Mouse (Mus musculus): Measurements from ENCODE around the gene Mapk12.

Mapk12 gene

GRCm38 (mm10) chr15:89140659-89141252 is at the start of gene Mapk12:
Gene Mapk12 (minus strand): TSS chr15:89140703.
- POLR2A ChIA-PET, result interaction anchor here (0.5 to 2.5 kb wide), 22 partner anchors 9 to 424 kb away, joined by 3 to 16 read pairs (median 3); partner anchors contain the start of genes Mapk11 (in 3 of the 4), Tubgcp6 (in 2 of the 4), Hdac10 (in 1 of the 4) and Pim3 (in 1 of the 4)
- CTCF ChIA-PET, result interaction anchor here (0.5 to 3.1 kb wide), 9 partner anchors 12 to 374 kb away, joined by 3 to 22 read pairs (median 4); partner anchors contain the start of gene Hdac10 (in 3 of the 4)

GRCm38 (mm10) chr15:89184937-89185227 is 44.4 kb upstream of the Mapk12 start:
- ChIA-PET CTCF (interaction anchor here in 3 of 4 experiments (1.2 to 5.2 kb wide), 4 partner anchors 11 to 45 kb away, joined by 3 to 31 read pairs (median 5); partner anchors contain the start of gene Dennd6b (in 2 of the 3)), POLR2A (interaction anchor here in 2 of 4 experiments (0.7 to 2.1 kb wide), 6 partner anchors 11 to 230 kb away, joined by 3 to 8 read pairs (median 4); partner anchors contain the start of gene Dennd6b (in 1 of the 2))

DNA sequence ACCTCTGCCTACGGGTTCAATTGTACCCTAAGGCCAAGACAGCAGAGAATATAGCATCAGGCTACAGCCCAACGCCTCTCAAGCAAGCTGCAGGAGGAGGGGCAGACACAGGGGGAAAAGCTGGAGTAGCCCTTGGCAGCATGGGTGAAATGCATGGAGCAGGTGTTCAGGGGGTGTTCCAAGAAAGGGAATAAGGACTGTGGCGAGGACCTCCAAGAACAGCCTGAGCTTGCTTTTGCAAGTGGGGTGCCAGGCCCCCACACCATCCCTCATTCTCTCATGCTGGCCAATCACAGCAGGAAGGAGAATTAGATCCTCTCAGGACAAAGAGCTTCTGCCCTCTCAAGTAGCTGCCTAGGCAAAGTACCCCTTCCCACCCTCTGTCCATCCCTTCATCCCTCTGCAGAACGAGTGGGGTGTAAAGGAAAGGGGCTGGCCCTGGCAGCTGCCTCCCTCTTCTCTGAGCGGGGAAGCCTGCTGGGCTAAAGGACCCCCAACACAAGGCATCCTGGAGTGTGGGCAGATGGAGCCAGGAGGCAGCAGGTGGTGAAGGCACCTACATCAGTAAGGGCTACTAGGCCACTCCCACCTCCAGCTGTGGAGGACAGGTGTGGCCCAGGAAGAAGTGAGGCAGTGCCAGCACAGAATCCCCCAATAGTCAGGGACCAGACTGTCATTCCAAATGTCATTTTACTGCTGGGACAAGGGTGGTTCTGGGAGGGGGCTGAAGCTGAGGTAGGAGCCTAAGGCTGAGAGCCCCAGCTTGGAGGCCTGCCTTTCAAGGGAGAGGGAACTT is 43.8 kb upstream of the Mapk12 start:
- ChIA-PET POLR2A (interaction anchor here in 2 of 4 experiments (1.0 to 2.1 kb wide), 4 partner anchors 11 to 112 kb away, joined by 3 to 8 read pairs (median 6); partner anchors contain the start of gene Dennd6b (in 1 of the 2)), CTCF (interaction anchor here in 3 of 4 experiments (0.6 to 5.2 kb wide), 4 partner anchors 12 to 428 kb away, joined by 3 to 31 read pairs (median 5); partner anchors contain the start of gene Dennd6b (in 2 of the 3))

GRCm38 (mm10) chr15:89182842-89183241 is 42.3 kb upstream of the Mapk12 start:
- ChIA-PET CTCF (interaction anchor here (0.6 to 5.2 kb wide), 12 partner anchors 13 to 310 kb away, joined by 3 to 31 read pairs (median 4); partner anchors contain the start of genes Dennd6b (in 3 of the 4), Hdac10 (in 1 of the 4) and Ppp6r2 (in 1 of the 4)), POLR2A (interaction anchor here in 3 of 4 experiments (0.6 to 2.2 kb wide), 27 partner anchors 8 to 369 kb away, joined by 3 to 17 read pairs (median 4); partner anchors contain the start of genes Dennd6b (in 3 of the 3), Ppp6r2 (in 3 of the 3), Lmf2 (in 2 of the 3) and Ncaph2 (in 2 of the 3))

GRCm38 (mm10) chr15:89182328-89182741 is 41.8 kb upstream of the Mapk12 start:
- ChIA-PET POLR2A (interaction anchor here in 3 of 4 experiments (0.6 to 2.2 kb wide), 30 partner anchors 9 to 369 kb away, joined by 3 to 17 read pairs (median 4); partner anchors contain the start of genes Dennd6b (in 3 of the 3), Ppp6r2 (in 3 of the 3), Lmf2 (in 2 of the 3) and Ncaph2 (in 2 of the 3)), CTCF (interaction anchor here (0.6 to 5.2 kb wide), 14 partner anchors 13 to 310 kb away, joined by 3 to 31 read pairs (median 4); partner anchors contain the start of genes Dennd6b (in 3 of the 4), Hdac10 (in 1 of the 4) and Ppp6r2 (in 1 of the 4))

- ChIA-PET CTCF (interaction anchor here in 3 of 4 experiments (0.7 to 5.2 kb wide), 10 partner anchors 13 to 309 kb away, joined by 3 to 31 read pairs (median 4); partner anchors contain the start of genes Dennd6b (in 2 of the 3) and Hdac10 (in 1 of the 3)), POLR2A (interaction anchor here in 3 of 4 experiments (0.6 to 2.2 kb wide), 25 partner anchors 8 to 276 kb away, joined by 3 to 17 read pairs (median 5); partner anchors contain the start of genes Dennd6b (in 3 of the 3), Ppp6r2 (in 3 of the 3), Lmf2 (in 2 of the 3) and Ncaph2 (in 2 of the 3))
Measured at GRCm38 (mm10) chr15:89181561-89182270, 41.2 kb upstream of the Mapk12 start.

DNA sequence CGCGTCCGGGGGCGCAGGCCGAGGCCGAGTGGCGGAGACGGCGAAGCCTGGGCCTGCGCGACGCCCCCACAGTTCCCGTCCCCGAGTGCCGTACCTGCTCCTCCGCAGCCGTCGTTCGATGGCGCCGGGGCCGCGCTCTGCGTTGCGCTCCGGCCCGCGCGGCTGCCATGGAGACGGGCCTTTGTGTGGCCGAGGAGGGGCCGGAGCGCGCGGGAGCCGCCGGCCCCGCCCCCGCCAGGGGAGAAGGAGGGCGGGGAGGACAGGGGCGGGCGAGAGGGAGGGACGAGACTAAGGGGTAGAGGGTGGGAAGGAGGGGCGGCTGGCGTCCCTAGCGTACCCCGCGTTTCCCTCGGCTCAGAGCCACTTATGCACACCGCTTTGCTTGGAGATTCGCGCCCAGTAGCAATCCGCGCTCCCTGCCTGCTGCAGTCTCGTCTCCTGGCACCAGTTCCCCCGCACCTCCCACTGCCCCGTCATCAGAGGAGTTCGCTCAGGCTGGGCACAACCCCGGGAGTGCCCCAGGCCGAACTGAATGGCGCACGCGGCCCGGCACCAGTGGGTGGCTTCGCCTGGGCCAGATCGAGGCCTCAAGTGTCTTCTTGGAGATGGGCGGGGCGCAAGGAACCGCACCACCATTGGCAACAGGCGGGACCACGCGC is 40.2 kb upstream of the Mapk12 start, which contains the start of gene Plxnb2:
TSS of gene Plxnb2 (minus strand) at position 218 of the 659 bp plus-strand sequence.
- POLR2A ChIA-PET, result interaction anchor here in 2 of 4 experiments (1.0 to 4.6 kb wide), 6 partner anchors 11 to 474 kb away, joined by 4 to 63 read pairs (median 32); partner anchors contain the start of gene Dennd6b (in 2 of the 2)
- CTCF ChIA-PET, result interaction anchor here in 1 of 4 experiments (0.7 kb wide), 1 partner anchor 16 kb away, joined by 3 read pairs; no protein-coding TSS in a partner anchor

DNA sequence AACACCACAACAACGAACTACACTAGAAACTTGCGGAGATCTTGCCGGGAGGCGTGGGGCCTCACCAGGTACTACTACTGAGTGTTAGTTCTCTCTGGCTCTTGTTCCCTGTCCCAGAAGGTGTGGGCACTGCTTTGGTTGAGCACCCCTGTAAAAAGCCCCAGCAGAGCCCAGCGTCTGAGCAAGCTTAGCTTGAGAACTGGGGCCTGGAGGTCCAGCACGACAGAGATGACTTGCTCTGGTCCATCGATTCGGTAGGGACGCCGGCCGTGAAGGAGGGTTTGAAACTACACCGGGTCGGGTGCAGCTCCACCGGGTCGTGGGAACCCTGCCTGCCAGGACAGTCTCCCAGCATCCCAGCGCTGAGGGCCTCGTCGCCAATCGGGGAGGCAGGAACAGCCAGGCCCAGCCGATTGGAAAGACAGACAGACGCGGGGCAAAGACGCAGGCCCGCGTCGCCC is 39.6 kb upstream of the Mapk12 start:
- CTCF ChIA-PET, result interaction anchor here in 1 of 4 experiments (0.9 kb wide), 1 partner anchor 51 kb away, joined by 3 read pairs; the partner anchor contains the start of gene Hdac10
- POLR2A ChIA-PET, result interaction anchor here in 2 of 4 experiments (1.0 to 4.6 kb wide), 10 partner anchors 11 to 473 kb away, joined by 3 to 63 read pairs (median 12); partner anchors contain the start of gene Dennd6b (in 2 of the 2)

DNA sequence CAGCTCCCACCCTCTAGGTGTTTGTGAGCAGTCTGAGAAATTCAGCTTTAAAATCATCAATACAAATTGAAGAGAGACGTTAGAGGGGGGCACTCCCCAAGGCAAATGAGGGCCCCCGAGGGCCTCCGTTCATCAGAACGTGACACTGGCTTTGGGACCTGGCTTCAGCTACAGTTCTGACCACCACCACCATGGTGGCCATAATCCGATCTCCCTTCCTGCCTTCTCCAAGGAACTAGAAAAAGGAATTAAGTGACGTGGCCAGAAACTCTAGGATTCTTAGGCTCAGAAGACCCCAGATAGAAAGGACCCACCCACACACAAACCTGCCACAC is 39.1 kb upstream of the Mapk12 start:
- ChIA-PET CTCF (interaction anchor here in 2 of 4 experiments (0.9 to 1.4 kb wide), 3 partner anchors 16 to 51 kb away, joined by 3 to 6 read pairs (median 4); partner anchors contain the start of genes Dennd6b (in 1 of the 2), Hdac10 (in 1 of the 2) and Ppp6r2 (in 1 of the 2)), POLR2A (interaction anchor here in 3 of 4 experiments (0.6 to 4.6 kb wide), 21 partner anchors 9 to 473 kb away, joined by 3 to 63 read pairs (median 9); partner anchors contain the start of genes Dennd6b (in 2 of the 3), Alg12 (in 1 of the 3), Hdac10 (in 1 of the 3) and Pim3 (in 1 of the 3))

GRCm38 (mm10) chr15:89178954-89179629 is 38.6 kb upstream of the Mapk12 start:
- CTCF ChIA-PET, result interaction anchor here in 2 of 4 experiments (0.6 to 3.4 kb wide), 8 partner anchors 16 to 351 kb away, joined by 3 to 14 read pairs (median 3); partner anchors contain the start of genes Hdac10 (in 2 of the 2), Dennd6b (in 1 of the 2) and Ppp6r2 (in 1 of the 2)
- POLR2A ChIA-PET, result interaction anchor here (0.5 to 4.6 kb wide), 41 partner anchors 8 to 472 kb away, joined by 3 to 63 read pairs (median 5); partner anchors contain the start of genes Alg12 (in 2 of the 4), Dennd6b (in 2 of the 4), C730034F03Rik (in 1 of the 4) and Chkb (in 1 of the 4)

- POLR2A ChIA-PET, result interaction anchor here in 3 of 4 experiments (0.7 to 4.6 kb wide), 54 partner anchors 8 to 471 kb away, joined by 3 to 63 read pairs (median 5); partner anchors contain the start of genes Dennd6b (in 3 of the 3), C730034F03Rik (in 2 of the 3), Chkb (in 2 of the 3) and Gm44502 (in 2 of the 3)
- CTCF ChIA-PET, result interaction anchor here in 2 of 4 experiments (0.6 to 3.4 kb wide), 9 partner anchors 9 to 350 kb away, joined by 3 to 14 read pairs (median 3); partner anchors contain the start of genes Dennd6b (in 2 of the 2), Hdac10 (in 1 of the 2) and Ppp6r2 (in 1 of the 2)
Measured at GRCm38 (mm10) chr15:89178260-89178860, 37.9 kb upstream of the Mapk12 start.

GRCm38 (mm10) chr15:89177576-89178259 is 37.2 kb upstream of the Mapk12 start:
- POLR2A ChIA-PET, result interaction anchor here in 3 of 4 experiments (0.7 to 4.6 kb wide), 60 partner anchors 8 to 486 kb away, joined by 3 to 63 read pairs (median 5); partner anchors contain the start of genes Dennd6b (in 3 of the 3), C730034F03Rik (in 2 of the 3), Chkb (in 2 of the 3) and Gm44502 (in 2 of the 3)

GRCm38 (mm10) chr15:89177121-89177520 is 36.6 kb upstream of the Mapk12 start:
- POLR2A ChIA-PET, result interaction anchor here in 3 of 4 experiments (0.7 to 4.6 kb wide), 47 partner anchors 8 to 486 kb away, joined by 3 to 63 read pairs (median 6); partner anchors contain the start of genes Dennd6b (in 3 of the 3), Hdac10 (in 2 of the 3), Mapk11 (in 2 of the 3) and Pim3 (in 2 of the 3)
- CTCF ChIA-PET, result interaction anchor here in 3 of 4 experiments (0.5 to 3.4 kb wide), 13 partner anchors 14 to 1899 kb away, joined by 3 to 14 read pairs (median 4); partner anchors contain the start of genes Hdac10 (in 2 of the 3) and Dennd6b (in 1 of the 3)

More at GRCm38 (mm10) chr15:89177576-89178259, 37.2 kb upstream of the Mapk12 start:
- CTCF ChIA-PET, result interaction anchor here (0.5 to 3.4 kb wide), 13 partner anchors 8 to 1899 kb away, joined by 3 to 14 read pairs (median 5); partner anchors contain the start of genes Dennd6b (in 2 of the 4) and Hdac10 (in 2 of the 4)

All from embryonic stem cell, embryonic (primary cell).